Mouse (Mus musculus) MEL (cell line): ENCODE results near the gene Rab37.

Source experiments
- CHD1 ChIP-seq: IDR thresholded peaks from 2 replicates; pipeline ENCODE4 v1.6.1; 2012; ENCODE audit warnings: low read depth, mild to moderate bottlenecking, inconsistent platforms, low read length, improper control_type of control experiment
- UBTF ChIP-seq: IDR thresholded peaks from 2 replicates; pipeline ENCODE4 v1.6.1; 2012; ENCODE audit warnings: low read depth, mild to moderate bottlenecking, inconsistent platforms, low read length, improper control_type of control experiment, moderate library complexity, borderline replicate concordance; ENCODE audit not compliant: insufficient read depth

- TF ChIP-seq CHD1 (no peak), UBTF (no peak)
Measured at GRCm38 (mm10) chr11:115128483-115128882, 37.3 kb downstream of the Rab37 start.
